Mouse (Mus musculus) bone marrow, adult 2 months (tissue): ENCODE measurements around the gene Rnf185.

Experiments used
- CTCF ChIP-seq: fragments of 200-500 bp; IDR thresholded peaks from 2 replicates; pipeline ENCODE4 v1.5.1; 2011; ENCODE audit warnings: low read length, control low read depth; ENCODE audit not compliant: control insufficient read depth, insufficient read depth
- POLR2A ChIP-seq: fragments of 200-500 bp; IDR thresholded peaks from 2 replicates; pipeline ENCODE4 v1.6.1; 2011; ENCODE audit warnings: low read depth, mild to moderate bottlenecking, control low read depth, low read length, borderline replicate concordance; ENCODE audit not compliant: control insufficient read depth

DNA sequence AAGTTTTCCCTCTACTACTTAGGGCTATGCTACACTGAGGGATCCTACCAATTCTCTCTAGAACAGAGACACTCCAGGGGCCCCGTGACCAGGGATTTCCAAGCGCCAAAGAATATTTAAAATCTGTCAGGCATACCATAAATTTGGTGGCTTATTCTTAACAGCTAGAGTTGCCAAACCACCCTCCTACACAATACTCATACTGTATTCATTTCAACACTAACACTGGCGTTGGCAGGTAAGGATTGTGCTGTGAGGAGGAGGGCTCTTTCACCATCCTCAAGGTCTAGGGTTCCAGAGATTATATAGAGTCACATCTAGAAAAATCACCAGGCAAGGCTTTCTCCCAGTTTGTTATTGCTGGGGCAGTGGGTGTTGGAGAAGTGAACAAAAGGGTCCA, 35.8 kb downstream of the Rnf185 start:
- TF ChIP-seq CTCF = no peak
- no peak for TF ChIP-seq POLR2A
